Mouse (Mus musculus) cortical plate, adult 2 months (tissue): ENCODE measurements around the gene Pknox2.

Experiments used
- CTCF ChIP-seq: fragments of 200-500 bp; IDR thresholded peaks from 2 replicates; pipeline ENCODE4 v1.5.1; 2011; ENCODE audit warnings: mild to moderate bottlenecking, control low read depth, low read length; ENCODE audit not compliant: insufficient read depth; ENCODE audit errors: extremely low read depth
- POLR2A ChIP-seq: fragments of 200-500 bp; IDR thresholded peaks from 2 replicates; pipeline ENCODE4 v1.6.1; 2011; ENCODE audit warnings: mild to moderate bottlenecking, low read length, control low read depth; ENCODE audit not compliant: insufficient read depth; ENCODE audit errors: extremely low read depth

GRCm38 (mm10) chr9:37121761-37122331, 25.4 kb downstream of the Pknox2 start:
- TF ChIP-seq CTCF (no peak), POLR2A (no peak)
